Mouse (Mus musculus): ENCODE data around the gene Rxfp2. TPM values are rescaled to one million over a fixed set of nuclear protein-coding genes. Genes with fewer than 3 reads are reported as not detected.
A peak's percentile ranks its signal among the peaks of the same experiment; 100 is the strongest.

Rxfp2 gene
- total RNA-seq, 2 experiments from 2014 or later, result not detected

- DNase-seq, result no peak
Observed at GRCm38 (mm10) chr5:150036286-150036685, 17.8 kb downstream of the Rxfp2 start.

DNA sequence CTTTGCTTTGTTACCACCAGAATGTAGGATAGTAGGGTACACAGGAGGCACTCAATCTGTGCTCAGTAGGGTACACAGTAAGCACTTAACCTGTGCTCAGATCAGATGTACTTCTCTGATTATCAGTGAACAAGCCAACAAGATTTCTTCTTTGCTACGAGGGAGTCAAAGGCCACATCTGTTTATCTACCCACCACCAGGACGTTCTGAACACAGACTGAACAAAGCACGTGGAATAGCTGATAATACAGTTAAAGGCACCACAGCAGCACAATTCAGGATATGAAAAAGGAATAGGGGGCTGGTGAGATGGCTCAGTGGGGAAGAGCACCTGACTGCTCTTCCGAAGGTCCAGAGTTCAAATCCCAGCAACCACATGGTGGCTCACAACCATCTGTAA is 18.4 kb downstream of the Rxfp2 start:
- DNase-seq, result no peak
- intact Hi-C loops (cut with DNase I), result no loop called here

More at GRCm38 (mm10) chr5:150036286-150036685, 17.8 kb downstream of the Rxfp2 start:
- intact Hi-C loops (cut with DNase I), result no loop called here

- intact Hi-C loops (cut with DNase I), result no loop called here
- DNase-seq, result no peak
Observed at GRCm38 (mm10) chr5:150044533-150044932, 26.1 kb downstream of the Rxfp2 start.

DNA sequence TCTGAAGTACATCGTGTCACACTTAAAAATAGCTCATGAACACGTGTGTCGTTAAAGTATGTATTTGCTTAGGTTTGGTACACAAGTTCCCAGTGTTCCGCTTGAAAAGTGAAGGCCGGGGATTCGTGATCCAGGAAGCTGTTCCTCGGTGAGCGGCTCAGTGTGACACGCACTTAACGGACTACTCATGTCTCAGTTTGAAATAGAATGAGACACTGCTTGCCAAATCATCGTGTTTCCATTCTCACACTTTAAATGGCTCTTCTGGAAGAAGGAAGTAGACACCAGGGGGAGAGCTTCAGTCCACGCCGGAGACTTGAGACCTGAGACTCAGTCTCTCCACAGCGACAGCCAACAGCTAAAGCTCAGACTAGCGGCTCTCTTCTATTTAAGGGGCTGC is 28.0 kb downstream of the Rxfp2 start:
- DNase-seq, result no peak
- intact Hi-C loops (cut with DNase I), result no loop called here

DNA sequence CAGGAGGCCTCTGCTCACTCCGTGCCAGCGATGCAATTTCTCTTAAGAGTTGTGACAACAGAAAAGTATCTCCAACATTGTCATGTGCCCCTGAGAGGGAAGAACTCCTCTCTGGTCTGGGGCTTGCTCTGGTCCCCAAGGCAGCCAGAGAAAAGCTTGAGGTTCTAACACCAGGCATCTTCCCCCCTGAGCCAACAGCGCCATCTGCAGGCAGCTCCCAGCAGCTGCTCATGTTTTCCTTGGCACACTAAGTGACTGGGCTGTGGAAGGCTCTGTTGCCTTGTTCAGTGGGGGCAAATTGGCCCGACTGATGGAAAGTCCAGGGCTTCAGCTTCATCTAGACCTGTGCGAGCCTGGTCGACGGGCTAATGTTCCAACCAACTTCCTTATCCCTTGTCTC is 31.5 kb downstream of the Rxfp2 start:
- DNase-seq, result peak; percentile 20
- intact Hi-C loops (cut with DNase I), result no loop called here

GRCm38 (mm10) chr5:150051828-150052227 is 33.4 kb downstream of the Rxfp2 start:
- DNase-seq, result no peak
- intact Hi-C loops (cut with DNase I), result no loop called here

GRCm38 (mm10) chr5:150053294-150053693 is 34.8 kb downstream of the Rxfp2 start:
- DNase-seq, result no peak
- intact Hi-C loops (cut with DNase I), result no loop called here

GRCm38 (mm10) chr5:150053956-150054355 is 35.5 kb downstream of the Rxfp2 start:
- intact Hi-C loops (cut with DNase I), result no loop called here
- DNase-seq, result no peak

DNA sequence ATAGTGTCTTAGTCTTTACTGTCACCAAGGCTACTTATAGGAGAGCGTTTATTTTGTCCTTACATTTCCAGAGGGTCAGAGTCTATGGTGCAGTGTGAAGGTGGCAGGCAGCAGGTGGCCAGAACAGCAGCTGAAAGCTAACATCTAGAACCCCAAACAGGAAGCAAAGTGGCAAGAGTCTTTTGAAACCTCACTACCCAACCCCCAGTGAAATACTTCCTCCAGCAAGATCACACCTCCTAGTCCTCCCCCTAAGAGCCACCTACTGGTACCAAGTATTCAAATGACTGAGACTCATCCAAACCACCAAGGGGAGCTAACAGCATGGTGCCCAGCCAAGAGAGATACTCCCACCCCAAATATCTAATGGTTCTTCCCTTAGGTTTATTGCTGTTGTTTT is 36.8 kb downstream of the Rxfp2 start:
- no peak for DNase-seq
- intact Hi-C loops (cut with DNase I), result no loop called here

DNA sequence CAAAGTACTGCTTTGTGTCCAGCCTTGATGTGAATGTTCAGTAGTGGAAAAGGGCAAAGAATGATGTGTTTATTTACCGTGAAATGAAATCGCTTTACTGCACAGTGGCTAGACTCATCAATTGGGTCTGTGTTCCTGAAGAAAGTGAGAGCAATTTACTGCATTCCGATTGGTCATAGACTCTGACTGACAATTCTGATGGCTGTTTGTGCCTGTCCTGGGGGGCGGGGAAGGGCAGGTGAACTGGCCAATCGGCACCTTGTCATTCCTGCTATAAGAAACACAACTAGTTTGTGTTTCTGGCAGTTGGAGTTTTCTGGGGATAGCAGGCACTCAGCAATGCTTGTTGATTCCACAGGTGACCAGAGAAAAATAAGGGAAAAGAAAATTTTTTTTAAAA is 37.6 kb downstream of the Rxfp2 start:
- intact Hi-C loops (cut with DNase I), result no loop called here
- no peak for DNase-seq

DNA sequence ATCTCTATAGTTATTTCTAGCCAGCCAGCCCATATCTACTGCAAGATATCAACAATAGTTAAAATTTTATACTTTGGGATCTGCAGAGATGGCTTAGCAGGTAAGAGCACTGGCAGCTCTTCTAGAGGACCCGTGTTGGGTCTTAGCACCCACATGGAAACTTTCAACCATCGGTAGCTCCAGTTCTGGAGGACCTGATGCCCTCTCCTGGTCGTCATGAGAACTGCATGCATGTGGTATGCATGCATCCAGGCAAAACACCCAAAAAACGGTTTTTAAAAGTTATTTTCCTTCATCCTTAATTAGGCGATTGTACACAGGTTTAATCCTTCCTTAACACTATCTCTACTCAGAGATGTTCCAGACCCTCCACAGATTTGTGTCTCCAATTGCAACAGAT is 40.4 kb downstream of the Rxfp2 start:
- intact Hi-C loops (cut with DNase I), result no loop called here
- DNase-seq, result no peak

DNA sequence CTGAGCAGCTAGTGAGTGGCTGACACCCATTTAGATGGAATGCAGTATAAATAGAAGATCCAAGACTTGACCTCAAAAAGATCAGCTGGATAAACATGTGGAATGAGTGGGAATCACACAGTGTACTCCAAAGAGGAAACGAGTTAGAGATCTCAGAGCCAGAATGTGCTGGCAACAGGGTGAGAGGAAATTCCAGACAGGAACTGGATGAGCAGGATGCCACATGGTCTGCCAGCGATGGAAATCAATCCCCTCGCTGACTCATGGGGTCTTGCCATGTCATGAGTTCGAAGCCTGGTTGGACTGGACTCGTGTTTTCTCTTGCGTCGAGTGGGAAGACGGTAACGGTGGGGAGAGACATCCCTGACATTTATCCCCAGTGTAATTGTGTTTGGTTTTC is 41.0 kb downstream of the Rxfp2 start:
- intact Hi-C loops (cut with DNase I), result no loop called here
- peak in 1 of 2 experiments; percentile 6 for DNase-seq

GRCm38 (mm10) chr5:150061086-150061485 is 42.6 kb downstream of the Rxfp2 start:
- no peak for DNase-seq
- intact Hi-C loops (cut with DNase I), result no loop called here

- no peak for DNase-seq
- intact Hi-C loops (cut with DNase I), result no loop called here
Observed at GRCm38 (mm10) chr5:150064286-150064685, 45.8 kb downstream of the Rxfp2 start.

DNA sequence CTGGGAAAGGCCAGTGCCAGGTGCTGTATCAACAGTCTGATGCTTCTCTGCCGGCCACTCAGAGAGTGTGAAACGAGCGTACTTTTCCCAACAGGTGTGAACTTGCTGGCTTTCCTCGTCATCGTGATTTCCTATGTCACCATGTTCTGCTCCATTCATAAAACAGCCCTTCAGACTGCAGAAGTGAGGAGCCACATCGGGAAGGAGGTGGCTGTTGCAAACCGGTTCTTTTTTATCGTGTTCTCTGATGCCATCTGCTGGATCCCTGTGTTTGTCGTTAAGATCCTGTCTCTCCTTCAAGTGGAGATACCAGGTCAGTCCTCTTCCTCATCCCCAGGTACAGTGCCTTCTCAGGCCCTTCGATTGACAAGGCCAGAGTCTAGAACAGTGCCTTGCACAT is 51.6 kb downstream of the Rxfp2 start:
- DNase-seq, result no peak
- intact Hi-C loops (cut with DNase I), result no loop called here

DNA sequence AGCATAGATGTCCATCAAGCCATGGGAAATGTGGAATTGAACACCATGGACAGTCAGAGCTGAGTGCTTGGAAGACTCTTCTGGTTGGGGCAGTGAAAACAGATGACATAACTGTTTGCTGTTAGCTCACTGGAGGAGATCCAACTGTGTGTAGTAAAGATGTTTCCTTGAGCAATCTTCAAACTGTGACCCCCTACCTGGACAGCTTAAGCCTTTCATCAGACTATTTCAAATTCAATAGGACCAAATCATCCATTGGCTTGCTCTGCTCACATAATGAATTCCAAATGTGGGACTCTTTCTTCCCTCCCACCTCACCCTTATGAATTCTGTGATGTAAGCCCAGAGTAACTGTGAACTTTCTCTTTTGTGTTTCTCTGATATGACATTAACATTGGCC is 53.3 kb downstream of the Rxfp2 start:
- intact Hi-C loops (cut with DNase I), result no loop called here
- no peak for DNase-seq

DNA sequence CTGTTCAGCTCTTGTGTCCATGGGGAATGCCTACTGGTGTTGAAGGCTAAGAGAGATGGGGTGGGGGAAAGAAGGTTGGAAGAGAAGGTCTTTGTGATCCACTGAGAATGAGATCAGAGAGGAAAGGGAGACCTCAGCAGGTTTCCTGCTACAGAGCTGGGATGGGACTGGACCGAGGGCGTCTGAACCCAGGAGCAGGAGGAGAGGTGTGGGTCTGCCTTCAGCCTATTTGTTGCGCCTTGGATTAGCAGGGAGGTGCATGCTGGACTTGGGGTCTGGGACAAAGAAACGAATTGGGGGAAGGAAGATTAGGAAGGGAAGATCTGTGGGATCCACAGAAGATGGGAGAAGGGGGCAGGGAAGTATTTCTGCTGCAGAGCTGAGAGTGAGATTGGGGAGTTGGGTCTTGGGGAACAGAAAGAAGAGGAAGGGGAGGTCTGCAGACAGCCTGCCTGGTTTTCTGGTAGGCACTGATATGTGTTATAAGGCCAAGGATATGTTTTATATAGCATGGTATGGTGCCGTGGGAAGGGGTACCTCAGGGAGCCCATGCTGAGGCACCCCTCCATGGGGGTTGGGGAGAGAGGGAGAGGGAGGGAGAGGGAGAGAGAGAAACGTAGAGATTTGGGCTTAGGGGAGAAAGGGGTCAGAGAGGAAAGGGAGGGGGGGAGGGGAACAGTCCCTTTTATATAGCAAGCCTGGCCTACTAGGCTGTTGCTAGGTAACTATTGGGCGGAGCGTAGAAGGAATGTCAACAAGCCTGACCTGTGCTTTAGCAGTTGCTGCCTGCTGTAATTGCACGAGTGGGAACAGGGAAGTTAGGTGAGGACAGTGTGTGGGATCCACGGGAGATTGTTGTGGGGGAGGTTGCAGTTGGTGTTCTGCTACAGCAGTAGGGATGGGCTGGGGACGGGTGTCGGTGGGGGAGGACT is 61.7 kb downstream of the Rxfp2 start:
- intact Hi-C loops (cut with DNase I), result no loop called here
- no peak for DNase-seq

- DNase-seq, result no peak
- intact Hi-C loops (cut with DNase I), result no loop called here
Observed at GRCm38 (mm10) chr5:150082696-150083095, 64.2 kb downstream of the Rxfp2 start.

DNA sequence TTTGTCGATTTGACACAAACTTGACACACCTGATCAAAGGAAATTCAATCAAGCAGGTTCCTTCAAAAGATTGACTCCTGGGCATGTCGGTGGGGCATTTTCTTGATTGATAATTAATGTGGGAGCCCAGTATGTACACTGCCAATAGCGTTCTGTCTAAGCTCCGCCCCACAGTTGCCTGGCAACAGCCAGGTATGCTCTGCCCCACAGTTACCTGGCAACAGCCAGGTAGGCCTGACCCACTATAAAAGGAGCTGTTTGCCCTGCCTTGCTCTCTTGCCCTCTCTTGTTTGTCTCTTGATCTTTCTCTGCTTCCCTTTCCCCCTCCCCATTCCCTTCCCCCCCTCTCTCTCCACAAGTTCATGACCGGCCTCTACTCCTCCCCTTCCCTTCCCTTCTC is 64.7 kb downstream of the Rxfp2 start:
- intact Hi-C loops (cut with DNase I), result no loop called here

DNA sequence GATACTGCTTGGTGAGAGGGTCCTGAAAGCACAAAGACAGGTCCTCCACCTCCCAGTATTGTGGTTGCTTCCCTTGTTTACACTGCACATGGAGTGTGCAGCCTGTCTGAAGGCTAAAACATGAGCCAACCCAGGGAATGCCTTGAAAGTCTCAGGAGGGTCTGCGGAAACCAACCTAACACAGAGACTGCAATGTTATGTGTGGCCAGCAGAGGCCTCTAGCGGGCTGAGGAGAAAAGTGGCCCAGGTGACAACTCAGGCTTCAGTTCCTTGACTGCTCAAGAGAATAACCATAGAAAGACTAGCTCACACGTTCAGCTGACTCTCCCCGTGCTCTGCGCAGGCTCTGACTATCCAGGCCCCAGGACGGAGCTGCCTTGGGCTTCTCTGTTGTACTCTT is 79.1 kb downstream of the Rxfp2 start:
- intact Hi-C loops (cut with DNase I), result loop anchor here (2.0 to 10.0 kb wide), 2 partner anchors 59 to 307 kb away; no protein-coding TSS in a partner anchor
- peak in 1 of 2 experiments; percentile 41 for DNase-seq

More for the DNA sequence above, 64.7 kb downstream of the Rxfp2 start:
- DNase-seq, result no peak

GRCm38 (mm10) chr5:150098754-150099153 is 80.3 kb downstream of the Rxfp2 start:
- DNase-seq, result no peak
- intact Hi-C loops (cut with DNase I), result loop anchor here (10.0 kb wide), 1 partner anchor 306 kb away; no protein-coding TSS in a partner anchor

DNA sequence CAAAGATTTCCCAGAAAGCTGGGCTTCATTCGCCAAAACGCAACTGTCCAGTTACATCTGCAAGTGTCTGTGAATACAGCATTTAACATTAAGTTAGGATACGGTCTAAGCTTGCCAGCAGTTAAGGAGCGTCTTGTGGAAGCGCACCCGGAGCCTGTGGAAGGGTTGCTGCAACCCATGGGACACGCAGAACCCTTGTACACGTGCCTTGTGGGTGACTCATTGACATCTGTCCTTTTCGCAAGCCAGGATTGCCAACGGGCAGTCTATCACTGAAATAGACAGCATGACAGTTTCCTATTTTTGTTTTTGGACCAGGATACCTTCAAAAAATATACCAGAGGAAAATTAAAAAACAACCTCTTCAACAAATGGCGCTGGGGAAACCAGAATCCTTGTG is 83.3 kb downstream of the Rxfp2 start:
- intact Hi-C loops (cut with DNase I), result no loop called here
- no peak for DNase-seq

All from gastrocnemius, postnatal 36 days (tissue).